Mouse (Mus musculus) urinary bladder, postnatal 25 days (tissue): Measurements from ENCODE around the gene Dnajb2.

Source experiments
- DNase-seq: peaks from one replicate; pipeline ENCODE4 v3.0.0; 2022; ENCODE audit warnings: low spot score

The Dnajb2 gene

GRCm38 (mm10) chr1:75251112-75251970, 15.1 kb downstream of the Dnajb2 start:
- peak; percentile 76 for DNase-seq

- no peak for DNase-seq
Measured at GRCm38 (mm10) chr1:75252308-75252707, 16.1 kb downstream of the Dnajb2 start.

GRCm38 (mm10) chr1:75253029-75253428, 16.8 kb downstream of the Dnajb2 start:
- no peak for DNase-seq

- DNase-seq, result peak; percentile 84
Measured at GRCm38 (mm10) chr1:75253849-75254624, 17.8 kb downstream of the Dnajb2 start.

DNA sequence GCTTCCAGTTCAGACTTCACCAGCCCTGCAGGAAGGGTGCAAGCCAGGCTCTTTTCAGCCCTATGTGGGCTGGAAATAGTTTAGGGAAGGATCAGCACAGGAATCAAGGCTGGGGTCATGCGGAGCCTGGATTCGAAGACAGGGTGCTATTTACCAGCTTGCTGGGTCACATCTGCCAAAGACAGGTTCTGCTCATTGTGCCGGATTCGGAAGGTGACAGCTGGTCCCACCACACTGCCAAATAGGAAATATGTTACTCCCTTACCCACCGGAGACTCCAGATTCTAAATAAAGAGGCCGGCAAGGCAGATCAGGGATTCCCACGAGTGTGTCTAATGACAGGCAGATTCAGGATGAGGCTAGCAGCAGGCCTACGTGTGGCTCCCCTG, 18.4 kb downstream of the Dnajb2 start:
- no peak for DNase-seq

DNA sequence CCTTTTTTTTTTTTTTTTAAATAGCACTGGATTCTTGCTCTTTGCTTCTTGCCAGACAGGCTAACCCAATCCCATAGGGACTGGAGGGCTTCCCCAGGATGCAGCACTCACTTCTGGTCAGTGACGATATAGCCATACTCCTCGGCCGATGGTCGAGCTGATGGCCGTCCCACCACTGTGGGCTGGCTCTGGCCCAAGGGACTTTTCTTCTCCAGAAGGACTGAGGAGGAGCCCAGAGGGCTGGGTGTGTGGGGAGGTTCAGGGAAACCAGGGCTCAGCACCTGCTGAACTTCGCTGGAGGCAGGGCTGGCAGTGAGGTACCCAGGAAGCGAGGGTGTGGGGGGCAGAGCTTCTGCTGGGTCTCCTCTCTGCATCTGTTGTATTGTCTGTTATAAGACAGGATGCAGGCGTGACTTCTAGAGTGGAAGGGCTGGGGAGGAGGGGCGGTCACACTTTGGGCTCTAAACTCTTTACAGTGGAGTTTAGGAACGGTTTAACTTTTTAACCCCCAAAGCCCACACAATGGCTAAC, 19.4 kb downstream of the Dnajb2 start:
- no peak for DNase-seq

DNA sequence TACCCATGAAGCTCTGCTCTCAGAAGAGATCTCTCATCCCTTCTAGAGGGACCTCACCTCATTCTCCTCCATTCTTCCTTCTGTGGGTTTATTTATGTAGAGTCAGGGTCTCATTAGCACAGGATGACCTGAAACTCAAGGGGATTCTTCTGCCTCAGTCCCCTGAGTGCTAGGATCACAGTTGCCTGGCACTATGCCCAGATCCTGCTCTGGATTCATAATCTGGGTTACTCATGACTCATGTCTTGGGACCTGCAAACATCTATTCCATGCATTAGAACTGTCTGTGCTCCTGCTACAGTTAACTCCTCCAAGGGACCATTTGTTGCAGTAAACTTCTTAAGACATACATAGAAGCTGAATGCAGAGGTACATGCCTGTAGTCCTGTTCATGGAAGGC, 25.1 kb downstream of the Dnajb2 start:
- no peak for DNase-seq

DNA sequence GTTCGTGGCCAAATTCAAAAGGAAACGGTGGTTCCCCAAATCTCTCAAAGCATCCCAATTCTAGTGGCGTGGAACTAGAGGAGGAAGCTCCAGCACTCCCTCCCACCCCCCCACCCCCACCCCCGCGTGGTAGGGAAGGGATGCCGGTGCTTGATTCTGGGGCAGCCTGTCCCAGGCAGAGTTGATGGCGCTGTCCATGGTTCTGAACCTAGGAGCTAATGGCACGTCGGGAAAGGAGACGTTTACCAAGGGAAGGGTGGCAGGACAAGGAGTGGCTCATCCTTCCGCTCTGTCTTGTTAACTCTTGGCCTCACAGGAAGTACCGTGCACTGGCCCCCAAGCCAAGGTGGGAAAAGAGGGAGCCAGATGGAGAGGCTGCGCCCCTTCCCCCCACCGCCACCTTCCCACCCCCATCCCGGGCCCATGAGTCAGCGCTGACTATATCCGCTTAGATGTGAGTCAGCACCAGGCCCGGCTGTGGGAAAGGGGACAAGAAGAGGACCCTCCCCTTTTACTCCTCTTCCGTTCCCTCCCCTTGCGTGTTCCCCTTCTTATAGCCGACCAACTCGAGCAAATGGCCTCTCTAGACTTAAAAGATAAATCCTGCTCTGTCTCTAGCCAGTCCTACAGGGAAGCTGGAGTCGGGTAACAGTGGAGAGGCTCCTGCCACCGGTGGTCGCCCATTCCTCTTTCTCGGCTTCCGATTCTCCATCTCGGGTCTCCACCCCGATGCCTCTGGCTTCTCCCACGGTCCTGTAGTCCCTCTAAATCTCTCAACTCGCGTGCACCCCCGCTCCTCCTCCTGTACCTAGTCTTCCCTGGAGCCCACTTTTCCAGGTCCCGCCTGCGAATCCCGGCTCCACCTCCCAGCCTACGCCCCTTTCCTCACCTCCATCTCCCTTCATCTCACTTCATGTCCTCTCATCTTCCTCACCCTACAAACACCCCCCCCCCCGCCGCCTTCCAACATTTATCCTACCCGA, 27.1 kb downstream of the Dnajb2 start:
- DNase-seq, result peak; percentile 75

DNA sequence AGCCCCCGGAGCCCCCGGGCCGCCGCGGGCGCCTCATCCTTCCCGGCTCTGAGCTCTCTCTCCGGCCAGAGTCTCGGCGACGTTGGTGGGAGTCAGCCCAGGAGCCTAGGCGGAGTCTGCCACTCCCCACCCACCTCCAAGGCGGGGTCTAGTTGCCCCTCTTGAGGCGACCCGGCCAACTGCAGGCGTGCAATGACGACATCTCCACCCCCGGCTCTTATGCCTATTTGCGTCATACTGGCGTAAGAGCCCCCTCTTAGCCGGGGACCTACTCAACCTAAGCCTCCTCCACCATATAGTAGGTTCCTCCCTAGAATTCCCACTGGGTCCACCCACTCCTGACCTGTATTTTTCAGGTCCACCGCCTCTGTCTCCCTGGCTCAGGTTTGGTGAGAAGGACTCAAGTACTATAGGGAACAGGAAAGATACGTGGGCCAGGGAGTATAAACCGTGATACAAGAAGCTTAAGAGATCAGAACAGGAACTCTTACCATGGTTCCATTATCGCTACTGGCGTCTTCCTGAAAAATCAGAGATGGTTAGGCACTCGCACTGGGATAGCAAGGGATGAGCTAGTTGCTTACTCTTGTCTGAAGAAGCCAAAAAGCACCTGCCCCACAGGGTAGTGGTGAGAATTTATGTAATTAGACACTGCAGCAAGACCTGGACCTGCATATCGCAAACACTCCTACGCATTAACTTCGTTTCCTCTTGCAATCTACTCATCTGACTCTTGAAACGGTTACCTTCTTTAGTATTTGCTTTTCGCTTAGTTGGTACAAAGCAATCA, 28.1 kb downstream of the Dnajb2 start, which contains the start of gene Ptprn:
Gene Ptprn, minus strand, starts transcription at position 412 of the 790 bp plus-strand sequence.
- DNase-seq, result no peak

DNA sequence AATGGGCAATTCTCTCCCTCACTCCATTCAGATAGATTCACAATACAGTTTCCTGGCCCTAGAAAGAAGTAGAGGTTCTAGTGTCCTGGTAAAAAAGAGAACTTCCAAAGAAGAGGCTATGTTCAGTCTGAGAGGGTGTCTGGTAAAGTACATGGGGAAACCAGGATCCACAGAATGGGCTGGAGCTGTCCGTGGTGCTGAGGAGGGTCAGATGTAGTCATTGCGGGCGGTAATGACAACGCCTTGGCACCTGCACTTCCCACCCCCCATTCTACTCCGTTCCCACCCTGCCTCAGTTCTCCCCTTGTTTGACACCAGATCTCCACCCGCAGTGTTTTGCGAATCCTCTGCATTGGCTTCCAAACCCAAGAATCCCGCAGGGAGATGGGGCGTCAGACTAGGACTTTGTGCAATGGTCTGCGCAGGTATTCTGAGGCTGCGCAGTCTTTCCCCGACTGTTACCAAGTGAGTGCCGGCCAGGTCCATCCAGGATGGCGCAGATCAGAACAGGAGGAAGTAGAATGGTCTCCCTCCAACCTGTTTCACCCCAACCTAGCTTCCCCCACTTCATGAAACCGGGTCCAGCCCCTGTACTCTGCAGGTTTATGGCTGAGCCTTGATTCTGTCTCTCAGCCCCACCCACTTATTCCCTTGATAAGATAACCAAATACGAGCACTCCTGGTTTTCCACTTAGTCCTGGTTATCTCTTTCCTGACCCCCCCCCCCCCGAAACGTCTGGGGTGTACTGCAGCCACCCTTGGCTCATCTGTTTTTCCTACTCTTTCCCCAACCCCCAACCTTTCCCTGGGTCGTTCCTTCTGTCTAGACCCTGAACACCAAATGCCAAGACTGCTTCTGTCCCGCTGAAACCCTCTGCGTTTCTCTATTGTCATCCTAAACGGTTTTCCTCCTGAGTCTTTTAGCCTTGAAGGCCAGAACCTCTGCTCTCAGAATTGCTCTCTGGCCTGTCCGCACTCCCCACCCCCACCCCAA, 41.3 kb downstream of the Dnajb2 start:
- DNase-seq, result peak; percentile 61

DNA sequence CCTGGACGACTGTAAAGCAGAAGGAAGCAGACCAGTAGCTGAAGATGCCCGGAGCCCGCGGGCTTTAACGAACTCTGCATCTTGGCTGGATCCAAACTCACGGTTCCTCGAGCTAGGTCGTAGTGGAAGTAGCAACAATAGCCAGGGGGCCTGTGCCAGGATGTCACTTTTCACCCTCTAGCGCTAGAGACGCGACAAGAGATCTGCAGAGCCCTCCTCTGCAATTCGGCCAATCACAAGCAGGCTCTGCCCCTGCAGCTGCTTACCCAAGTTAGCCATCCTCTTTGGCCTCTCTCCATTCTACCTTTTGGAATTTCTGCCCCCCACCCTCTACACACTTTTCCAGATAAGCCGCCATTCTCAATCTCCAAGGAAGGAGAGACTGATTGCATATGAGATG, 42.0 kb downstream of the Dnajb2 start, which contains the start of gene Resp18:
Gene Resp18, minus strand, starts transcription at position 188 of the 400 bp plus-strand sequence.
- no peak for DNase-seq

GRCm38 (mm10) chr1:75283017-75283416, 46.8 kb downstream of the Dnajb2 start:
- DNase-seq, result no peak

GRCm38 (mm10) chr1:75284911-75285310, 48.7 kb downstream of the Dnajb2 start:
- no peak for DNase-seq

- no peak for DNase-seq
Measured at GRCm38 (mm10) chr1:75289376-75289775, 53.2 kb downstream of the Dnajb2 start.

DNA sequence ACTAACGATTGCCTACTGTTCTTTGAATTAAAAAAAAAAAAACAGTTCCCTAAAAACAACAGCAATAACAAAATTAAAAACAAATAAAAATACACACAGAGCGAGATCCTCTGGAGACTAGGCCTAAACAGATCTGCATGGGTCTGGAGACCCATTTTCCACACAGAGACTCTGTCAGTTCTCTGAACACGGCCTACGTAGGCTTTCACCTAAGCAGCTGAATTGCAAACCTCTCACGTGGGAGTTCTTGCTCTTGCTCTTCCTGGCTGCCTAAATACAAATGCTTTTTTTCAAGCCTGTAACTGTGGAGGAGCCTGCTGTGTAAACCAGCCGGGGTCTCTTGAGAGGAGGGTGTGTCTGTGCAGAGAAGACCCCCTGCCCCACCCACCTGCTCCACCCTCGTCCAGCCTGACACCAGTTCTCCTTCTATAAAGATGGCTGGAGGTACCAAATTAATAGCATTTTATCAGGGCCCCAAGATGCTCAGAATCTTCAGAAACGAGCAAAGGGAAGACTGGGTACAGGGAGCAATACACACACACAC, 53.8 kb downstream of the Dnajb2 start:
- no peak for DNase-seq

- DNase-seq, result no peak
Measured at GRCm38 (mm10) chr1:75290582-75290981, 54.4 kb downstream of the Dnajb2 start.

GRCm38 (mm10) chr1:75291321-75291720, 55.1 kb downstream of the Dnajb2 start:
- no peak for DNase-seq

- no peak for DNase-seq
Measured at GRCm38 (mm10) chr1:75292476-75293330, 56.5 kb downstream of the Dnajb2 start.
